Mouse (Mus musculus): ENCODE results near the gene Olfr689.

DNA sequence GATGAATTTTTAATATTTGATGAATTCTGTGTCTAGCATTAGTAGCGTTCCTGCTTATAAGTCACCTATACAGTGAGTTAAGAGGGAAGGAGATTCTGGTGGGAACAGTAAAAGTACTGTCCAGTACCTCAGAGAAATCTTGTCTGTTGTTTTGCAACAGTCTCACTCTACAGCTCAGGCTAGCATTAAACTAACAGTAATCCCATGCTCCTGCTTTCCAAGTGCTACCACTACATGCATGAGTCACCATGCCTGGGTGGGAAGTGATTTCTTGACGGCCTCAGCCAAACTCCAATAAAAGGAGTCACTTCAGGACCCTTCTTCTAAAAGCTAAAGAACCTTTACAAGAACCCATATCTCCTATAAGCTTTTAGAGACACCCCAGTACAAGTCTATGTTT, 50.7 kb downstream of the Olfr689 start:
- TF ChIP-seq CTCF (IDR thresholded peaks at IDR 0.05; ENCODE audit: borderline replicate concordance, insufficient read depth, low read depth, low read length) (no peak), POLR2A (IDR thresholded peaks at IDR 0.05; ENCODE audit: borderline replicate concordance, insufficient read depth, low read length) (no peak)

Measured in cerebellum, adult 2 months (tissue).